9 mouse cellular contexts compared by ENCODE assay signal in genomic region chr11:117320482-117320881, GRCm38 (mm10).
A peak's percentile ranks its signal among the peaks of the same experiment; 100 is the strongest.
DNase-seq lines count a peak whose midpoint lies in the region; ATAC-seq and TF ChIP-seq lines count a peak whose summit lies in the region.
"Had no signal": no experiment of that assay in that cellular context is flagged by ENCODE, and none has a peak within 500 bp of the region (broad histone marks: within the 10 kb centered on the region; RNA-seq: fewer than 3 reads in every experiment).

No protein-coding gene starts in this region.

- intact Hi-C loops in left cerebral cortex, postnatal 25 days (cut with DNase I) = no loop called here
- intact Hi-C loops in left cerebral cortex, postnatal 10 days (cut with DNase I) = no loop called here

- DNase-seq in hindbrain, embryonic 11.5 days (ENCODE audit: low spot score) = no peak
- no peak for DNase-seq in hindbrain, postnatal 0 days (ENCODE audit: low spot score)
- DNase-seq in R1 (ENCODE audit: low read depth, low spot score) = peak; percentile 84
- no peak for DNase-seq in left cerebral cortex, postnatal 25 days (ENCODE audit: low spot score in 2 of 2)
- DNase-seq in gastrocnemius, postnatal 25 days = no peak
- DNase-seq in left cerebral cortex, postnatal 10 days (ENCODE audit: extremely low spot score in 1 of 2, low spot score in 2 of 2) = no peak
- DNase-seq: adrenal gland, postnatal 36 days had no signal

- no peaks in the 10 kb centered on the region for H3K36me3 ChIP-seq in hindbrain, embryonic 11.5 days (ENCODE audit: control insufficient read depth, insufficient read depth, low read length)
- no peaks in the 10 kb centered on the region for H3K36me3 ChIP-seq in hindbrain, postnatal 0 days (ENCODE audit: insufficient read depth, low read length)
- H3K36me3 ChIP-seq in intestine, postnatal 0 days (ENCODE audit: control insufficient read depth, insufficient read depth) = no peaks in the 10 kb centered on the region; the same call in 1 of the 2 replicates
- H3K36me3 ChIP-seq in midbrain, embryonic 16.5 days (ENCODE audit: control insufficient read depth, insufficient read depth, low read length) = no peaks in the 10 kb centered on the region

- no peak overlapping the region for H3K9ac ChIP-seq in hindbrain, embryonic 11.5 days (ENCODE audit: low read depth, low read length)
- H3K9ac ChIP-seq in hindbrain, postnatal 0 days (replicated peaks; ENCODE audit: low read length) = no peak overlapping the region
- no peak overlapping the region for H3K9ac ChIP-seq in intestine, postnatal 0 days (ENCODE audit: low read depth, low read length)
- H3K9ac ChIP-seq in midbrain, embryonic 16.5 days (ENCODE audit: low read depth, low read length) = no peak overlapping the region

- no peak for ATAC-seq in hindbrain, embryonic 11.5 days (ENCODE audit: low FRiP score)
- ATAC-seq in hindbrain, postnatal 0 days = no peak
- 0 out of 2 replicates have a peak, but pooled peaks have one; percentile 2 for ATAC-seq in intestine, postnatal 0 days
- ATAC-seq in midbrain, embryonic 16.5 days = no peak

- H3K9me3 ChIP-seq in hindbrain, embryonic 11.5 days (ENCODE audit: control insufficient read depth, low read length) = no peaks in the 10 kb centered on the region
- no peaks in the 10 kb centered on the region for H3K9me3 ChIP-seq in hindbrain, postnatal 0 days (ENCODE audit: low read length)
- H3K9me3 ChIP-seq in intestine, postnatal 0 days (ENCODE audit: control insufficient read depth) = no peaks in the 10 kb centered on the region
- no peaks in the 10 kb centered on the region for H3K9me3 ChIP-seq in midbrain, embryonic 16.5 days (replicated peaks; ENCODE audit: control insufficient read depth, low read length, poor library complexity, severe bottlenecking)

- no peak for TF ChIP-seq CTCF in hindbrain, postnatal 0 days (IDR thresholded peaks at IDR 0.05; ENCODE audit: low read depth)
- no peak for TF ChIP-seq CTCF in intestine, postnatal 0 days (IDR thresholded peaks at IDR 0.05; ENCODE audit: low read depth)

- H3K27ac ChIP-seq in hindbrain, embryonic 11.5 days (ENCODE audit: low read depth, low read length) = peak overlapping the region; percentile 31; the same call in 1 of the 2 replicates
- H3K27ac ChIP-seq in hindbrain, postnatal 0 days = no peak overlapping the region; the same call in 1 of the 2 replicates
- H3K27ac ChIP-seq in intestine, postnatal 0 days (ENCODE audit: low read depth, low read length) = peak overlapping the region; percentile 70
- peak overlapping the region; percentile 28; the same call in 1 of the 2 replicates for H3K27ac ChIP-seq in midbrain, embryonic 16.5 days (ENCODE audit: low read length)

- H3K4me1 ChIP-seq in hindbrain, embryonic 11.5 days (replicated peaks; ENCODE audit: control insufficient read depth, insufficient read depth, low read length) = peaks cover 37% of the 10 kb centered on the region
- peaks cover 25% of the 10 kb centered on the region for H3K4me1 ChIP-seq in hindbrain, postnatal 0 days (ENCODE audit: insufficient read depth, low read length)
- peaks cover 35% of the 10 kb centered on the region for H3K4me1 ChIP-seq in intestine, postnatal 0 days (replicated peaks; ENCODE audit: control insufficient read depth, insufficient read depth, low read length)
- peaks cover 24% of the 10 kb centered on the region for H3K4me1 ChIP-seq in midbrain, embryonic 16.5 days (ENCODE audit: control insufficient read depth, insufficient read depth, low read length)

- no peak overlapping the region for H3K4me2 ChIP-seq in hindbrain, embryonic 11.5 days (replicated peaks; ENCODE audit: low read depth, low read length)
- H3K4me2 ChIP-seq in hindbrain, postnatal 0 days (ENCODE audit: low read depth, low read length) = no peak overlapping the region
- H3K4me2 ChIP-seq in intestine, postnatal 0 days (replicated peaks; ENCODE audit: low read depth) = peak overlapping the region; percentile 24; the same call in 1 of the 2 replicates
- H3K4me2 ChIP-seq in midbrain, embryonic 16.5 days (ENCODE audit: low read length) = no peak overlapping the region

- WGBS in hindbrain, embryonic 11.5 days = 58% methylated on average over 3 of the region's 3 CpGs
- 75% methylated on average over 3 of the region's 3 CpGs for whole genome bisulfite sequencing in hindbrain, postnatal 0 days
- 40% methylated on average over 3 of the region's 3 CpGs for WGBS in intestine, postnatal 0 days
- WGBS in midbrain, embryonic 16.5 days = 82% methylated on average over 3 of the region's 3 CpGs

- H3K4me3 ChIP-seq in hindbrain, embryonic 11.5 days (ENCODE audit: low read depth, low read length) = no peak overlapping the region
- H3K4me3 ChIP-seq in hindbrain, postnatal 0 days (ENCODE audit: low read length) = no peak overlapping the region
- H3K4me3 ChIP-seq in intestine, postnatal 0 days (ENCODE audit: low read depth, low read length) = no peak overlapping the region
- no peak overlapping the region for H3K4me3 ChIP-seq in midbrain, embryonic 16.5 days (ENCODE audit: low read depth, low read length)

- no peaks in the 10 kb centered on the region for H3K27me3 ChIP-seq in hindbrain, embryonic 11.5 days (ENCODE audit: control insufficient read depth, insufficient read depth, low read length)
- no peaks in the 10 kb centered on the region for H3K27me3 ChIP-seq in hindbrain, postnatal 0 days (ENCODE audit: insufficient read depth, low read length)
- H3K27me3 ChIP-seq in intestine, postnatal 0 days (replicated peaks; ENCODE audit: control insufficient read depth, insufficient read depth, low read length) = no peaks in the 10 kb centered on the region
- H3K27me3 ChIP-seq in midbrain, embryonic 16.5 days (ENCODE audit: control insufficient read depth, insufficient read depth, low read depth, low read length) = no peaks in the 10 kb centered on the region
